In the genomic region with DNA sequence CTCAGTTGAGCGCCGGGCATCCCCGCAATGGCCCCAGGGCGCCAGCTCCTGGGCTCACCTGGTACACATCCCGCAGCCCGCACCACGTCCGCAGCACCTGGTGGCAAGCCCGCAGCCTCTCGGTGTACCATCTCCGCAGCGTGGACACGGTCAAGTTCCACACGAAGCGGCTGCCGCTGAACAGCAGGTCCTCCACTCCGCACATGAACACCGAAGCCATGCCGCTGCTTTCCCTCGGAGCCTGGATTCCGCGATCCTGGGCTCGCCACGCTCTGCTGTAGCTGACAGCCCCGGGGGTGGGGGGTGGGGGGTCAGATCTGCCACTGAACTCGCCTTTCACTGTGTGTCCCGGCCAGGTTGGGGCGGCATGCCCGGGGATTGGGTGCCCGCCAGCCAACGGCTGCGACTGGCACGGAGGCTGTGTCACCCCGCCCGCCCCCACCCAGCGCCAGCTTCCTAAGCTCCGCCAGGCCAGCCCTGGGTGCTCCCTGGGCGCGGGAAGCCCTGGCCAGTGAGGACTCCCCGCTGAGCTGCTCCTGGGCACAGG, we compare ENCODE assay signal across 8 mouse cellular contexts.
A peak's percentile ranks its signal among the peaks of the same experiment; 100 is the strongest.
DNase-seq lines count a peak whose midpoint lies in the region; ATAC-seq lines count a peak whose summit lies in the region.

No protein-coding gene starts in this region.

- H3K4me3 ChIP-seq in hindbrain, embryonic 11.5 days (ENCODE audit: low read depth, low read length) = peak overlapping the region; percentile 32
- peak overlapping the region; percentile 60 for H3K4me3 ChIP-seq in lung, embryonic 16.5 days (ENCODE audit: low read length)

- H3K4me2 ChIP-seq in hindbrain, embryonic 11.5 days (replicated peaks; ENCODE audit: low read depth, low read length) = peak overlapping the region; percentile 71
- H3K4me2 ChIP-seq in lung, embryonic 16.5 days (ENCODE audit: low read depth, low read length) = peak overlapping the region; percentile 97

- H3K9ac ChIP-seq in hindbrain, embryonic 11.5 days (ENCODE audit: low read depth, low read length) = peak overlapping the region; percentile 44
- H3K9ac ChIP-seq in lung, embryonic 16.5 days (ENCODE audit: low read length) = peak overlapping the region; percentile 67

- peak; percentile 30; the same call in 1 of the 2 replicates for ATAC-seq in hindbrain, embryonic 11.5 days (ENCODE audit: low FRiP score)
- ATAC-seq in lung, embryonic 16.5 days (ENCODE audit: low read depth) = peak; percentile 74

- H3K36me3 ChIP-seq in hindbrain, embryonic 11.5 days (ENCODE audit: control insufficient read depth, insufficient read depth, low read length) = no peaks in the 10 kb centered on the region
- no peaks in the 10 kb centered on the region for H3K36me3 ChIP-seq in lung, embryonic 16.5 days (ENCODE audit: control insufficient read depth, insufficient read depth, low read length)

- no peak overlapping the region for H3K27ac ChIP-seq in hindbrain, embryonic 11.5 days (ENCODE audit: low read depth, low read length)
- H3K27ac ChIP-seq in lung, embryonic 16.5 days (ENCODE audit: low read length) = no peak overlapping the region

- DNase-seq in R1 (ENCODE audit: low read depth, low spot score) = peak; percentile 13
- peak; percentile 63 to 78 for DNase-seq in cerebellum, adult 18-20 months
- DNase-seq in frontal cortex, postnatal 10 days (ENCODE audit: low spot score in 2 of 2) = peak; percentile 41 to 49
- peak; percentile 41 for DNase-seq in hindbrain, embryonic 11.5 days (ENCODE audit: low spot score)
- peak; percentile 88 for DNase-seq in layer of hippocampus, adult 9-11 months
- DNase-seq in ovary, postnatal 36 days (ENCODE audit: low spot score) = peak; percentile 80
- DNase-seq in natural killer cell, adult 2 months (ENCODE audit: low spot score in 2 of 2) = no peak

- no peaks in the 10 kb centered on the region for H3K9me3 ChIP-seq in hindbrain, embryonic 11.5 days (ENCODE audit: control insufficient read depth, low read length)
- H3K9me3 ChIP-seq in lung, embryonic 16.5 days (ENCODE audit: control insufficient read depth, low read length) = no peaks in the 10 kb centered on the region

- 2% methylated on average over 37 of the region's 40 CpGs for WGBS in hindbrain, embryonic 11.5 days
- 2% methylated on average over 38 of the region's 40 CpGs for WGBS in lung, embryonic 16.5 days

- peaks cover 12% of the 10 kb centered on the region for H3K4me1 ChIP-seq in hindbrain, embryonic 11.5 days (replicated peaks; ENCODE audit: control insufficient read depth, insufficient read depth, low read length)
- peaks cover 14% of the 10 kb centered on the region for H3K4me1 ChIP-seq in lung, embryonic 16.5 days (replicated peaks; ENCODE audit: control insufficient read depth, insufficient read depth, low read length)

- H3K27me3 ChIP-seq in hindbrain, embryonic 11.5 days (ENCODE audit: control insufficient read depth, insufficient read depth, low read length) = peaks cover 4% of the 10 kb centered on the region; the same call in 1 of the 2 replicates
- H3K27me3 ChIP-seq in lung, embryonic 16.5 days (ENCODE audit: control insufficient read depth, insufficient read depth, low read depth, low read length) = no peaks in the 10 kb centered on the region

Comparison
In these comparisons a context has a peak if more than half of its experiments do, and no peak if none do; other contexts are left out.
1. DNase-seq: peak in R1 (single experiment), cerebellum, adult 18-20 months (2 of 2), frontal cortex, postnatal 10 days (2 of 2), hindbrain, embryonic 11.5 days (single experiment), layer of hippocampus, adult 9-11 months (single experiment) and ovary, postnatal 36 days (single experiment); none in natural killer cell, adult 2 months (0 of 2).